Mouse (Mus musculus) brain, embryonic 14.5 days (tissue): ENCODE data around the gene Tk1. TPM values are rescaled to one million over a fixed set of nuclear protein-coding genes. Genes with fewer than 3 reads are reported as not detected.
"Not testable (repeated sequence)": the region's sequence is repeated elsewhere in the genome, so short reads cannot be mapped to it uniquely, and the experiment has no call there.

Experiments used
- DNase-seq: peaks from one replicate; pipeline ENCODE4 v3.0.0-alpha.2; 2011; ENCODE audit warnings: low read depth
- CTCF ChIP-seq: fragments of 200-500 bp; IDR thresholded peaks from 2 replicates; pipeline ENCODE4 v1.5.1; 2012; ENCODE audit warnings: inconsistent platforms, mild to moderate bottlenecking, moderate library complexity, borderline replicate concordance; ENCODE audit not compliant: insufficient read depth, insufficient read length; ENCODE audit errors: extremely low read depth
- POLR2A ChIP-seq: fragments of 200-500 bp; IDR thresholded peaks from 2 replicates; pipeline ENCODE4 v1.6.1; 2012; ENCODE audit warnings: mild to moderate bottlenecking, inconsistent platforms, borderline replicate concordance; ENCODE audit not compliant: poor library complexity, insufficient read depth, insufficient read length, severe bottlenecking; ENCODE audit errors: extremely low read depth
- polyA plus RNA-seq: library from polyadenylated mRNA; depleted of rRNA; stranded (reverse); fragments of >200 nt; gene quantifications from 2 replicates; pipeline ENCODE4 v1.2.3, GENCODE M21; 2012

Tk1 gene
- polyA plus RNA-seq, 1 experiment: 31.1 TPM

- TF ChIP-seq CTCF (no peak), POLR2A (no peak)
- DNase-seq: no peak
Measured at GRCm38 (mm10) chr11:117843434-117843833, 17.5 kb upstream of the Tk1 start.

GRCm38 (mm10) chr11:117840910-117841309 is 15.0 kb upstream of the Tk1 start:
- DNase-seq: no peak
- TF ChIP-seq CTCF: no peak
- no peak for TF ChIP-seq POLR2A

GRCm38 (mm10) chr11:117839021-117839420 is 13.1 kb upstream of the Tk1 start:
- DNase-seq: peak; percentile 55
- no peak for TF ChIP-seq CTCF
- no peak for TF ChIP-seq POLR2A

GRCm38 (mm10) chr11:117838572-117838971 is 12.7 kb upstream of the Tk1 start:
- TF ChIP-seq CTCF (no peak), POLR2A (no peak)
- peak; percentile 56 for DNase-seq

- DNase-seq: peak; percentile 64
- no peak for TF ChIP-seq CTCF
- no peak for TF ChIP-seq POLR2A
Measured at GRCm38 (mm10) chr11:117836306-117836705, 10.4 kb upstream of the Tk1 start.

GRCm38 (mm10) chr11:117834086-117834485 is 8.2 kb upstream of the Tk1 start:
- no peak for TF ChIP-seq CTCF
- no peak for TF ChIP-seq POLR2A
- DNase-seq: no peak

- DNase-seq: not testable (repeated sequence)
Measured at GRCm38 (mm10) chr11:117833509-117833908, 7.6 kb upstream of the Tk1 start.

GRCm38 (mm10) chr11:117832086-117832969 is 6.4 kb upstream of the Tk1 start:
- peak; percentile 90 for DNase-seq
- no peak for TF ChIP-seq POLR2A
- TF ChIP-seq CTCF: peak; percentile 67

- DNase-seq: peak; percentile 23
- TF ChIP-seq CTCF (no peak), POLR2A (no peak)
Measured at GRCm38 (mm10) chr11:117830401-117830800, 4.5 kb upstream of the Tk1 start.

- TF ChIP-seq CTCF (no peak), POLR2A (no peak)
- no peak for DNase-seq
Measured at GRCm38 (mm10) chr11:117829671-117830215, 3.9 kb upstream of the Tk1 start.

GRCm38 (mm10) chr11:117828888-117829604 is 3.2 kb upstream of the Tk1 start:
- DNase-seq: peak; percentile 49
- TF ChIP-seq POLR2A: no peak
- no peak for TF ChIP-seq CTCF
